Comparison of ENCODE assay signal across 12 mouse cellular contexts in the genomic region with DNA sequence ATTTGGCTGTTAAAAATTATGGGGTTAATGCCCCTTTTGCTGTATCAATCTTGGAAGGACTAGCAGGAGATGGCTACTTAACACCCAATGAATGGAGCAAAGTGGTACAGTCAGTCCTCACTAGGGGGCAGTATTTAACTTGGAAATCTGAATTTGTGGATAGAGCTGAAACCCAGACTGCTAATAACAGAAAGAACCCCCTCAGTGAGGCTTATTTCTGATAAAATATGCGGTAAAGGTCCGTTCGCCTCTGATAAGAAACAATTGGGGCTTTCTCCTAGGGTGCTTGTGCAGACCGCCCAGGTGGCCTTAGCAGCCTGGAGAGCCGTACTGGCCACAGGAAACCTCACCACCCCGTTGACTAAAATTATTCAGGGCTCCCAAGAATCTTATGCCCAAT. TPM values are rescaled to one million over a fixed set of nuclear protein-coding genes. Genes with fewer than 3 reads are reported as not detected.
DNase-seq lines count a peak whose midpoint lies in the region; ATAC-seq and TF ChIP-seq lines count a peak whose summit lies in the region.
"Had no signal": no experiment of that assay in that cellular context is flagged by ENCODE, and none has a peak within 500 bp of the region (broad histone marks: within the 10 kb centered on the region; RNA-seq: fewer than 3 reads in every experiment).

No protein-coding gene starts in this region.

- no peaks in the 10 kb centered on the region for H3K4me1 ChIP-seq in kidney, postnatal 0 days (replicated peaks; ENCODE audit: insufficient read depth, low read length)
- H3K4me1 ChIP-seq: forebrain, embryonic 13.5 days; neural tube, embryonic 13.5 days had no signal

- DNase-seq in kidney, postnatal 0 days (ENCODE audit: low spot score), result peak; percentile 2
- no peak for DNase-seq in kidney, postnatal 4 days
- DNase-seq in 416B (ENCODE audit: low read depth) (peak; percentile 61), ES-CJ7 (ENCODE audit: low read depth, low spot score) (peak; percentile 49)
- DNase-seq in embryo, embryonic 11 days, result peak; percentile 55
- DNase-seq in yolk sac, embryonic 10.5 days (ENCODE audit: low spot score), result no peak
- DNase-seq: cerebellum, adult 18-20 months; lung, postnatal 14 days had no signal

- no peak overlapping the region for H3K4me2 ChIP-seq in kidney, postnatal 0 days (ENCODE audit: low read length)
- H3K4me2 ChIP-seq: forebrain, embryonic 13.5 days; neural tube, embryonic 13.5 days had no signal

- H3K4me3 ChIP-seq in kidney, postnatal 0 days (replicated peaks; ENCODE audit: low read depth, low read length), result no peak overlapping the region
- H3K4me3 ChIP-seq: forebrain, embryonic 13.5 days; neural tube, embryonic 13.5 days had no signal

- no peaks in the 10 kb centered on the region for H3K36me3 ChIP-seq in kidney, postnatal 0 days (ENCODE audit: insufficient read depth, low read length)
- H3K36me3 ChIP-seq: neural tube, embryonic 13.5 days had no signal

- H3K27me3 ChIP-seq in kidney, postnatal 0 days (ENCODE audit: insufficient read depth, low read length), result no peaks in the 10 kb centered on the region
- H3K27me3 ChIP-seq: forebrain, embryonic 13.5 days; neural tube, embryonic 13.5 days had no signal

- WGBS in kidney, postnatal 0 days, result 66% methylated on average over 6 of the region's 6 CpGs

- TF ChIP-seq CTCF in kidney, postnatal 0 days (IDR thresholded peaks at IDR 0.05; ENCODE audit: low read depth), result peak; percentile 35; the same call in 1 of the 2 replicates

- no peaks in the 10 kb centered on the region for H3K9me3 ChIP-seq in kidney, postnatal 0 days (replicated peaks; ENCODE audit: low read length)
- H3K9me3 ChIP-seq: forebrain, embryonic 13.5 days; neural tube, embryonic 13.5 days had no signal

- no peak overlapping the region for H3K9ac ChIP-seq in kidney, postnatal 0 days (ENCODE audit: low read depth, low read length)
- H3K9ac ChIP-seq: forebrain, embryonic 13.5 days; neural tube, embryonic 13.5 days had no signal

- no peak for ATAC-seq in kidney, postnatal 0 days (replicated peaks; ENCODE audit: low FRiP score, low read depth)
- no peak for ATAC-seq in CD4-positive, CD25-positive, alpha-beta regulatory T cell, adult 4 months
- ATAC-seq: forebrain, embryonic 13.5 days had no signal

- no peak overlapping the region for H3K27ac ChIP-seq in kidney, postnatal 0 days
- H3K27ac ChIP-seq: forebrain, embryonic 13.5 days; neural tube, embryonic 13.5 days had no signal

RNA-seq across cellular contexts. Expression of a gene that starts 6.5 kb away (rescaled TPM):
- not detected in 2 replicates for polyA plus RNA-seq in kidney, postnatal 0 days (2015; fragmentation: Nextera tagmentation; extraction: Ambion mirVana)
- not detected for polyA plus RNA-seq in CD4-positive, CD25-positive, alpha-beta regulatory T cell, adult 4 months (2017; shearing (Covaris generic))
- polyA plus RNA-seq: forebrain, embryonic 13.5 days; heart, embryonic 14.5 days; neural tube, embryonic 13.5 days had no signal

RNA-seq across cellular contexts. Expression of a gene that starts 45.4 kb away (rescaled TPM):
- polyA plus RNA-seq in kidney, postnatal 0 days (2015; fragmentation: Nextera tagmentation; extraction: Ambion mirVana), result not detected in 2 replicates
- polyA plus RNA-seq in CD4-positive, CD25-positive, alpha-beta regulatory T cell, adult 4 months (2017; shearing (Covaris generic)), result not detected
- polyA plus RNA-seq: forebrain, embryonic 13.5 days; heart, embryonic 14.5 days; neural tube, embryonic 13.5 days had no signal

Comparison
In these comparisons a context has a peak if more than half of its experiments do, and no peak if none do; other contexts are left out.
1. DNase-seq: peak in kidney, postnatal 0 days (single experiment), 416B (single experiment), ES-CJ7 (single experiment) and embryo, embryonic 11 days (single experiment); none in kidney, postnatal 4 days (0 of 2) and yolk sac, embryonic 10.5 days (single experiment).